Mouse (Mus musculus) lung, postnatal 25 days (tissue): Measurements from ENCODE around the gene H6pd.

Experiments used
- DNase-seq: peaks from one replicate; pipeline ENCODE4 v3.0.0; 2022; ENCODE audit warnings: low spot score

H6pd gene

DNA sequence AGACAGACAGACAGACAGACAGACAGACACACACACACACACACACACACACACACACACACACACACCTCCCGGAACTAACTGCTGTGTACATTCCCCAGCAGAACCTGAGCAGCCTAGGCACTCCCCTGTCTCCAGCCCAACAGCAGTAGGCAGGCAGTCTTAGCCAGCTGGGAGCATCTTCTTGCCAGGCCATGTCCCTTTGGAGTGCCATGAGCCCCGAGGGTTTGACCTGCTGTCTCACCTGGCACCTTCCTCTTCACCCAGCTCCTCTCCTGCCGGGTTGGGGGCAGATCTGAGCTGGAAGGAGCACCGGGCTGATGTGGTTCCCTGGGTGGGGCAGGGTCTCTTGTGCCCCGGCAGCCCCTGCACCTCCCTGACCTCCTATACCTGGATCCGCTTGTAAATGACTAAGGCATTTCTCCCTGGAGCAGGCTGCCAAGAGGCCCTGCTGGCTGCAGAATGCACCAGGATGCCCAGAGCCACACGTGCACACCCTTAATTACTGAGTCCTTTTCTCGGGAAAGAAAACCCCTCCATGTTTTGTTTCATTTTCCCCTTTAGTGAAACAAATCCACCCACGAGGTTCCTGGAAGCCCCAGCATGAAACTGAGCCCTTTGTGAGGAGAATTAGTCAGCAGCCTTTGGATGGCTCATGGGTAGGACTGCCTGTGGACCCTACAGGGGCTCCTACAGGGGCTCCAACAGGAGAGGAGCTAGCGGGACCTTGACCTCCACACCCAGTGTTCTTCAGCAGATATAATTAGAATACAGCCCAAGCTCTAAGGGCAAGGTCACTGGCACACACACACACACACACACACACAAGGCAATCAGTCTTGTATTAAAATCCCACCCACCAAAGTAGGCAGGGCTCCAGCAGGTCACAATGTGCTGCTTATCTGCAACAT is 65.7 kb downstream of the H6pd start:
- DNase-seq: no peak

- no peak for DNase-seq
Measured at GRCm38 (mm10) chr4:149941067-149941755, 67.6 kb downstream of the H6pd start.

DNA sequence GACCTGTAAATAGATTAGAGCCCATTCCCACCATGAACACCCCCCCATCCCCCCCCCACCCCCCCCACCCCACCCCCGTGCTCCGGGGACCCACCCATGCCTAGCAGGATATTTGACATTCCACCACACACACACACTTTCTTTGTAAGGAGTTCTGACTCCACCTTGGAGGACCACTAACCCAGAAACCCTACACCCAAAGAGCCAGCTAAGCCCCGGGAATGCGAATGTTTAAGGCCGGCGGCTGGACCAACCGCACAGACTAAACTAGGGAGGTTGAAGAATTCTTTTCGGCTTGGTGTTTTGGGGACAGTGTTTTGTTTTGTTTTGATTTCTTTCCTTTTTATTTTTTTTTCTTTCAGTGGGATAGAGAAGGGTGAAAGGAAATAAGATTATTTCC is 70.1 kb downstream of the H6pd start:
- DNase-seq: no peak

DNA sequence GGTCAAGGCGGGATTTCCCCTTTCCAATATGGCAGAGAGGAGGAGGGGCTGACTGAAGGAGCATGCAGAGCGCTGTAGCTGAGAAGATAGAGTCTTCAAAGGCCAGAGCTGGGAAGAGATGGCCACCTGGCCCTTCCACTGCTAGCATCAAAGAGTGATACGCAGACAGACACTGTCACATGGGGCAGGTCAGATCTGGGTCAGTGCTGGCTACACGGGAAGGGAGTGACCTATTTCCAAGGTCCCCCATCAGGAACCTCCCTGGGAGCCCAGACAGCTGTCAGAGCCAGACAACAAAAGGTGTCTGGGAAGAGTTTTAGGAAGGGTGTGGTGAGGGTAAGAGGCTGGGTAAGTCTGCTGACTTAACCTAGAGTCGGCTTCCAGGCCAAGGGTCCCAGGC is 71.9 kb downstream of the H6pd start:
- DNase-seq: no peak

DNA sequence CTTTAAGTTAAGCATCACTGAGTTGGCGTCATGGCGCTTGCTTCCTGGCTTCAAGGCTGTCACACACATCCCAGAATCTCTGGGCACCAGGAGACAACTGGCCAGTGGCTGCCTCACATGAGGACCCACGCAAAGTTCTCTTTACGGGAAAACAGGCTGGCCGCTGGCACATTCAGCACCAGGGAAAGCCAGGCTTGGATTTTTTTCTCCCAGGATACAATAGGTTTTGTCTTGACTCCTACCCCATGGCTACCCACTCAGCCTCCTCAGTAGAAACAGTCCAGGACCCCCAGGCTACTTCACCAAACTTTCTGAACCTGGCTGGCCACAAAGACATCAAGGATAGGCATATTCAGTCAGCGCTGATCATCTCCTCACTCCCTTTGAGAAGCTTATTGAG is 73.4 kb downstream of the H6pd start:
- no peak for DNase-seq

- no peak for DNase-seq
Measured at GRCm38 (mm10) chr4:149933519-149934245, 75.1 kb downstream of the H6pd start.

- no peak for DNase-seq
Measured at GRCm38 (mm10) chr4:149933025-149933424, 75.8 kb downstream of the H6pd start.

DNA sequence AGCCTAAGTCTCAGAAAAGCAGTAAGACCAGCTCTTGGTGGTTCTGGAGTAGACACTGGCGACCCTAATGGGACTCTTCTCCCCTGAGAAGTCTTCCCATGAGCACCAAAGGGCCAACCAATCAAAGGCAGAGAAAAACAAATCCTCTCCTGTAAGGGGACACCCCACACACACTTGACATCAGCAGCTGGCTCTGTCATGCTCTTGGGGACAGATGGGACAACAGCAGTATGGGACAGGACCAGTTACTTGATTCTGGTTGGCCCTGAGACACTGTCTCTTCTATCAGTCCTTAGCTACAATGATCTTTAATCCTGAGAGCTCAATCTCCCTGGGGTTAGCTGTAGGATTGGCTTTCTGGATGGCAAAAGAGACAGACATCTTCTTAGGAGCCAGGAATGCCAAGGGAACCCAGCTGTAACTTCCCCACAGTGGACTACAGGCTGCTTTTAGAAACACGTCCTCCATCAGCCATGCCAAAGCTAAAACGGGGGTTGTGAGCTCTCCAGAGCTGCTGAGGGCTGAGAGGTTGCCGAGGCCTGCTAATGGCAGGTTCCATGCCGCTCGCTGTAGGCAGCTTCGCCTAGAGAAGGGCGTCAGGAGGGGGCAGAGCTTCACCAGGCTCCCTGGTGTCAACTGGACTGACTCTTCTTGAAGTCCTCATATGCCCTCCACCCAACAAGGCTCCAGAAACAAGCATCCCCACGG is 76.6 kb downstream of the H6pd start:
- no peak for DNase-seq

DNA sequence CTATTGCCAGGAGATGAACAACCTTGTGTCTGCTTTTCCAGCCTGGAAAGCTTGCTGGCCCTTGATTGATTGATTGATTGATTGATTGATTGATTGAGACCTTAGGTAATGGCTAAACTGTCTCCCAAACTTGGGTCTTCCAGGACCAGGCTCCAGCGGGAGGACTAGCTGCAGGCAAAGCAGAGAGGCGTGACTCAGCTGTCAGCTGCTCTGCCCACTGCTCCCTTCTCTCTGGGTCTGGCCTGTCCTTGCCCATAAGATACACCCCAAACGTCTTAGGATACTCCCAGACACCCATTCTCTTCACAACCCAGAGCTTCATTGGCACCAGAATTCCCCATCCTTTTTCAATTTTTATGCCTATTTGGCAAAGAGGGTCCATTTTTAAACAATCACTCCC is 78.1 kb downstream of the H6pd start:
- DNase-seq: no peak
